Mouse (Mus musculus): ENCODE measurements around the gene Pik3c2b. TPM values are rescaled to one million over a fixed set of nuclear protein-coding genes. Genes with fewer than 3 reads are reported as not detected.
A peak's percentile ranks its signal among the peaks of the same experiment; 100 is the strongest.
"Not testable (repeated sequence)": the region's sequence is repeated elsewhere in the genome, so short reads cannot be mapped to it uniquely, and the experiment has no call there.

Gene Pik3c2b
- polyA plus RNA-seq, 1 experiment from 2014 or later, result 6.5 TPM

- H3K27me3 ChIP-seq (ENCODE audit: control insufficient read depth, insufficient read depth, low read length); H3K4me1 ChIP-seq (ENCODE audit: control insufficient read depth, insufficient read depth, low read length); H3K9me3 ChIP-seq (replicated peaks; ENCODE audit: control insufficient read depth, low read length); H3K36me3 ChIP-seq (replicated peaks; ENCODE audit: control insufficient read depth, insufficient read depth, low read depth, low read length); DNase-seq (ENCODE audit: low spot score); ATAC-seq (replicated peaks; ENCODE audit: insufficient number of reproducible peaks, low FRiP score, low TSS enrichment, low read depth): not testable (repeated sequence)
- H3K27ac ChIP-seq (replicated peaks; ENCODE audit: low read depth, low read length), result 0 out of 2 replicates have a peak overlapping the region, but pooled peaks have one; percentile 85
- H3K4me3 ChIP-seq (ENCODE audit: low read depth, low read length), result peak overlapping the region; percentile 91
- H3K4me2 ChIP-seq (ENCODE audit: low read depth, low read length), result peak overlapping the region; percentile 27
- 35% methylated on average over 23 of the region's 23 CpGs for WGBS
- H3K9ac ChIP-seq (replicated peaks; ENCODE audit: low read length), result peak overlapping the region; percentile 94; the same call in 1 of the 2 replicates
These were observed 19.7 kb upstream of the Pik3c2b start for GRCm38 (mm10) chr1:133025796-133026190.

- WGBS, result 96% methylated on average over 2 of the region's 2 CpGs
- Histone ChIP-seq H3K27ac (replicated peaks; ENCODE audit: low read depth, low read length) (no peak overlapping the region), H3K4me2 (ENCODE audit: low read depth, low read length) (no peak overlapping the region), H3K4me3 (ENCODE audit: low read depth, low read length) (no peak overlapping the region), H3K9me3 (replicated peaks; ENCODE audit: control insufficient read depth, low read length) (no peaks in the 10 kb centered on the region), H3K27me3 (ENCODE audit: control insufficient read depth, insufficient read depth, low read length) (no peaks in the 10 kb centered on the region), H3K36me3 (replicated peaks; ENCODE audit: control insufficient read depth, insufficient read depth, low read depth, low read length) (no peaks in the 10 kb centered on the region), H3K4me1 (ENCODE audit: control insufficient read depth, insufficient read depth, low read length) (no peaks in the 10 kb centered on the region; the same call in 1 of the 2 replicates), H3K9ac (replicated peaks; ENCODE audit: low read length) (no peak overlapping the region)
- DNase-seq (ENCODE audit: low spot score) (no peak), ATAC-seq (replicated peaks; ENCODE audit: insufficient number of reproducible peaks, low FRiP score, low TSS enrichment, low read depth) (no peak)
These were observed 18.3 kb upstream of the Pik3c2b start for GRCm38 (mm10) chr1:133027126-133027525.

- Histone ChIP-seq H3K27ac (replicated peaks; ENCODE audit: low read depth, low read length) (no peak overlapping the region), H3K27me3 (ENCODE audit: control insufficient read depth, insufficient read depth, low read length) (no peaks in the 10 kb centered on the region), H3K9me3 (replicated peaks; ENCODE audit: control insufficient read depth, low read length) (no peaks in the 10 kb centered on the region), H3K36me3 (replicated peaks; ENCODE audit: control insufficient read depth, insufficient read depth, low read depth, low read length) (no peaks in the 10 kb centered on the region), H3K9ac (replicated peaks; ENCODE audit: low read length) (no peak overlapping the region), H3K4me3 (ENCODE audit: low read depth, low read length) (no peak overlapping the region), H3K4me1 (ENCODE audit: control insufficient read depth, insufficient read depth, low read length) (no peaks in the 10 kb centered on the region; the same call in 1 of the 2 replicates), H3K4me2 (ENCODE audit: low read depth, low read length) (no peak overlapping the region)
- ATAC-seq (replicated peaks; ENCODE audit: insufficient number of reproducible peaks, low FRiP score, low TSS enrichment, low read depth), result no peak
- no peak for DNase-seq (ENCODE audit: low spot score)
- WGBS, result 39% methylated on average over 7 of the region's 7 CpGs
These were observed 17.5 kb upstream of the Pik3c2b start for GRCm38 (mm10) chr1:133027980-133028379.

- H3K4me3 ChIP-seq (ENCODE audit: low read depth, low read length), result no peak overlapping the region
These were observed 15.7 kb upstream of the Pik3c2b start for GRCm38 (mm10) chr1:133029744-133030143.

GRCm38 (mm10) chr1:133030461-133030860 lies 15.0 kb upstream of the Pik3c2b start, which contains the start of gene Mdm4:
Gene Mdm4 (minus strand): TSS chr1:133030561.
- no peaks in the 10 kb centered on the region for H3K27me3 ChIP-seq (ENCODE audit: control insufficient read depth, insufficient read depth, low read length)
- no peak for ATAC-seq (replicated peaks; ENCODE audit: insufficient number of reproducible peaks, low FRiP score, low TSS enrichment, low read depth)
- H3K9me3 ChIP-seq (replicated peaks; ENCODE audit: control insufficient read depth, low read length), result no peaks in the 10 kb centered on the region
- no peak for DNase-seq (ENCODE audit: low spot score)
- no peak within 1 kb of the TSS for H3K27ac ChIP-seq (replicated peaks; ENCODE audit: low read depth, low read length)
- no peak within 1 kb of the TSS for H3K4me2 ChIP-seq (ENCODE audit: low read depth, low read length)
- H3K4me3 ChIP-seq (ENCODE audit: low read depth, low read length), result no peak within 1 kb of the TSS
- 89% methylated on average over 5 of the region's 5 CpGs for WGBS
- no peaks in the 10 kb centered on the region for H3K4me1 ChIP-seq (ENCODE audit: control insufficient read depth, insufficient read depth, low read length)
- no peaks in the 10 kb centered on the region for H3K36me3 ChIP-seq (replicated peaks; ENCODE audit: control insufficient read depth, insufficient read depth, low read depth, low read length)
- no peak within 1 kb of the TSS for H3K9ac ChIP-seq (replicated peaks; ENCODE audit: low read length)

More at GRCm38 (mm10) chr1:133029744-133030143, 15.7 kb upstream of the Pik3c2b start:
- Histone ChIP-seq H3K4me2 (ENCODE audit: low read depth, low read length) (no peak overlapping the region), H3K4me1 (ENCODE audit: control insufficient read depth, insufficient read depth, low read length) (no peaks in the 10 kb centered on the region), H3K36me3 (replicated peaks; ENCODE audit: control insufficient read depth, insufficient read depth, low read depth, low read length) (no peaks in the 10 kb centered on the region), H3K27me3 (ENCODE audit: control insufficient read depth, insufficient read depth, low read length) (no peaks in the 10 kb centered on the region), H3K9me3 (replicated peaks; ENCODE audit: control insufficient read depth, low read length) (no peaks in the 10 kb centered on the region), H3K9ac (replicated peaks; ENCODE audit: low read length) (no peak overlapping the region), H3K27ac (replicated peaks; ENCODE audit: low read depth, low read length) (no peak overlapping the region)
- DNase-seq (ENCODE audit: low spot score), result no peak
- WGBS, result 67% methylated on average over 3 of the region's 3 CpGs
- ATAC-seq (replicated peaks; ENCODE audit: insufficient number of reproducible peaks, low FRiP score, low TSS enrichment, low read depth), result no peak

- ATAC-seq (replicated peaks; ENCODE audit: insufficient number of reproducible peaks, low FRiP score, low TSS enrichment, low read depth) (no peak), DNase-seq (ENCODE audit: low spot score) (no peak)
- Histone ChIP-seq H3K9me3 (replicated peaks; ENCODE audit: control insufficient read depth, low read length) (no peaks in the 10 kb centered on the region), H3K4me2 (ENCODE audit: low read depth, low read length) (peak overlapping the region; percentile 48), H3K4me3 (ENCODE audit: low read depth, low read length) (peak overlapping the region; percentile 50), H3K27ac (replicated peaks; ENCODE audit: low read depth, low read length) (no peak overlapping the region), H3K27me3 (ENCODE audit: control insufficient read depth, insufficient read depth, low read length) (no peaks in the 10 kb centered on the region), H3K4me1 (ENCODE audit: control insufficient read depth, insufficient read depth, low read length) (no peaks in the 10 kb centered on the region), H3K36me3 (replicated peaks; ENCODE audit: control insufficient read depth, insufficient read depth, low read depth, low read length) (no peaks in the 10 kb centered on the region), H3K9ac (replicated peaks; ENCODE audit: low read length) (peak overlapping the region; percentile 51)
- 8% methylated on average over 5 of the region's 5 CpGs for WGBS
These were observed 12.5 kb upstream of the Pik3c2b start for GRCm38 (mm10) chr1:133032981-133033315.

GRCm38 (mm10) chr1:133033316-133034090 lies 12.0 kb upstream of the Pik3c2b start:
- Histone ChIP-seq H3K4me1 (ENCODE audit: control insufficient read depth, insufficient read depth, low read length) (no peaks in the 10 kb centered on the region), H3K27ac (replicated peaks; ENCODE audit: low read depth, low read length) (peak overlapping the region; percentile 21; the same call in 1 of the 2 replicates), H3K9ac (replicated peaks; ENCODE audit: low read length) (peak overlapping the region; percentile 51), H3K4me3 (ENCODE audit: low read depth, low read length) (peak overlapping the region; percentile 50), H3K27me3 (ENCODE audit: control insufficient read depth, insufficient read depth, low read length) (no peaks in the 10 kb centered on the region), H3K9me3 (replicated peaks; ENCODE audit: control insufficient read depth, low read length) (no peaks in the 10 kb centered on the region), H3K36me3 (replicated peaks; ENCODE audit: control insufficient read depth, insufficient read depth, low read depth, low read length) (no peaks in the 10 kb centered on the region), H3K4me2 (ENCODE audit: low read depth, low read length) (peak overlapping the region; percentile 48)
- under 1% methylated on average over 28 of the region's 28 CpGs for WGBS
- ATAC-seq (replicated peaks; ENCODE audit: insufficient number of reproducible peaks, low FRiP score, low TSS enrichment, low read depth), result peak; percentile 76
- DNase-seq (ENCODE audit: low spot score), result peak; percentile 93

GRCm38 (mm10) chr1:133034091-133034460 lies 11.4 kb upstream of the Pik3c2b start:
- Histone ChIP-seq H3K9ac (replicated peaks; ENCODE audit: low read length) (no peak overlapping the region), H3K4me1 (ENCODE audit: control insufficient read depth, insufficient read depth, low read length) (no peaks in the 10 kb centered on the region), H3K27ac (replicated peaks; ENCODE audit: low read depth, low read length) (no peak overlapping the region), H3K4me3 (ENCODE audit: low read depth, low read length) (peak overlapping the region; percentile 50; the same call in 1 of the 2 replicates), H3K9me3 (replicated peaks; ENCODE audit: control insufficient read depth, low read length) (no peaks in the 10 kb centered on the region), H3K27me3 (ENCODE audit: control insufficient read depth, insufficient read depth, low read length) (no peaks in the 10 kb centered on the region), H3K4me2 (ENCODE audit: low read depth, low read length) (peak overlapping the region; percentile 36), H3K36me3 (replicated peaks; ENCODE audit: control insufficient read depth, insufficient read depth, low read depth, low read length) (no peaks in the 10 kb centered on the region)
- peak; percentile 81 for ATAC-seq (replicated peaks; ENCODE audit: insufficient number of reproducible peaks, low FRiP score, low TSS enrichment, low read depth)
- WGBS, result 2% methylated on average over 11 of the region's 11 CpGs
- peak; percentile 77 for DNase-seq (ENCODE audit: low spot score)

All from embryonic facial prominence, embryonic 11.5 days (tissue).